Mouse (Mus musculus) kidney, postnatal 0 days (tissue): Measurements from ENCODE around the gene Tmem184b. TPM values are rescaled to one million over a fixed set of nuclear protein-coding genes. Genes with fewer than 3 reads are reported as not detected.

Source experiments
- ATAC-seq: fragments of 200-750 bp; cut with Nextera tagmentation; replicated peaks from 2 replicates; pipeline ENCODE4 v1.8.0; 2017; ENCODE audit warnings: low read depth, moderate number of reproducible peaks, moderate TSS enrichment, moderate library complexity; ENCODE audit not compliant: low FRiP score
- DNase-seq: peaks from one replicate; pipeline ENCODE4 v3.0.0-alpha.2; 2016; ENCODE audit warnings: low spot score
- H3K27ac ChIP-seq: fragments of 300-500 bp; sonication (generic); 2 replicates; pipeline ENCODE4 v1.5.1; 2014; ENCODE audit warnings: mild to moderate bottlenecking
- H3K27me3 ChIP-seq: fragments of 300-500 bp; sonication (generic); 2 replicates; pipeline ENCODE4 v1.6.1; 2014; ENCODE audit warnings: low read length, mixed read lengths; ENCODE audit not compliant: insufficient read depth
- H3K36me3 ChIP-seq: fragments of 300-500 bp; sonication (generic); 2 replicates; pipeline ENCODE4 v1.6.1; 2014; ENCODE audit warnings: low read length, mixed read lengths; ENCODE audit not compliant: insufficient read depth
- H3K4me1 ChIP-seq: fragments of 300-500 bp; sonication (generic); replicated peaks from 2 replicates; pipeline ENCODE4 v1.6.1; 2014; ENCODE audit warnings: antibody characterized with exemption, low read length, mixed read lengths; ENCODE audit not compliant: insufficient read depth
- H3K4me2 ChIP-seq: fragments of 300-500 bp; sonication (generic); 2 replicates; pipeline ENCODE4 v1.6.1; 2014; ENCODE audit warnings: mild to moderate bottlenecking, low read length, moderate library complexity, mixed read lengths
- H3K4me3 ChIP-seq: fragments of 300-500 bp; sonication (generic); replicated peaks from 2 replicates; pipeline ENCODE4 v1.5.1; 2014; ENCODE audit warnings: low read depth, low read length
- H3K9ac ChIP-seq: fragments of 300-500 bp; sonication (generic); 2 replicates; pipeline ENCODE4 v1.6.1; 2014; ENCODE audit warnings: low read depth, low read length
- H3K9me3 ChIP-seq: fragments of 300-500 bp; sonication (generic); replicated peaks from 2 replicates; pipeline ENCODE4 v1.6.1; 2016; ENCODE audit warnings: low read length, inconsistent platforms, mixed read lengths
- CTCF ChIP-seq: IDR thresholded peaks from 2 replicates; pipeline ENCODE4 v1.5.1; 2016; ENCODE audit warnings: antibody characterized with exemption, low read depth, mild to moderate bottlenecking, moderate library complexity
- WGBS: fragments of 180-500 bp; shearing (Covaris S2); extraction: QIAGEN DNeasy Blood & Tissue Kit; methylation state at CpG from one replicate; pipeline ENCODE4 v1.1.7; 2014; 5-methylcytosine and 5-hydroxymethylcytosine counted together
- polyA plus RNA-seq: library from polyadenylated mRNA; unstranded; fragments of >200 nt; fragmentation: Nextera tagmentation; extraction: Ambion mirVana; gene quantifications from 2 replicates; pipeline ENCODE4 v1.2.1, GENCODE M21; 2015

Tmem184b gene
- polyA plus RNA-seq, 1 experiment from 2014 or later = 44.4 TPM

GRCm38 (mm10) chr15:79357974-79358690, 45.2 kb downstream of the Tmem184b start:
- no peak for TF ChIP-seq CTCF
- H3K4me2 ChIP-seq = peak overlapping the region; percentile 68
- H3K36me3 ChIP-seq = peaks cover 13% of the 10 kb centered on the region; the same call in 1 of the 2 replicates
- H3K27me3 ChIP-seq = no peaks in the 10 kb centered on the region
- peak overlapping the region; percentile 32; the same call in 1 of the 2 replicates for H3K4me3 ChIP-seq
- H3K9ac ChIP-seq = no peak overlapping the region
- H3K9me3 ChIP-seq = no peaks in the 10 kb centered on the region
- ATAC-seq (peak; percentile 6; the same call in 1 of the 2 replicates), DNase-seq (peak; percentile 55)
- WGBS = 26% methylated on average over 12 of the region's 12 CpGs
- peaks cover 37% of the 10 kb centered on the region for H3K4me1 ChIP-seq
- peak overlapping the region; percentile 88 for H3K27ac ChIP-seq

- peak; percentile 94 for DNase-seq
- TF ChIP-seq CTCF = peak; percentile 31; the same call in 1 of the 2 replicates
- H3K9ac ChIP-seq = peak overlapping the region; percentile 59
- H3K27me3 ChIP-seq = no peaks in the 10 kb centered on the region
- no peaks in the 10 kb centered on the region for H3K9me3 ChIP-seq
- peaks cover 37% of the 10 kb centered on the region for H3K4me1 ChIP-seq
- ATAC-seq = peak; percentile 80
- H3K4me3 ChIP-seq = peak overlapping the region; percentile 32
- peak overlapping the region; percentile 68 for H3K4me2 ChIP-seq
- under 1% methylated on average over 74 of the region's 77 CpGs for WGBS
- peaks cover 5% of the 10 kb centered on the region; the same call in 1 of the 2 replicates for H3K36me3 ChIP-seq
- H3K27ac ChIP-seq = peak overlapping the region; percentile 88
These were observed 46.1 kb downstream of the Tmem184b start for GRCm38 (mm10) chr15:79357036-79357911.

- no peak for TF ChIP-seq CTCF
- H3K4me3 ChIP-seq = 0 out of 2 replicates have a peak overlapping the region, but pooled peaks have one; percentile 32
- peak overlapping the region; percentile 68 for H3K4me2 ChIP-seq
- H3K27ac ChIP-seq = peak overlapping the region; percentile 88
- H3K4me1 ChIP-seq = peaks cover 41% of the 10 kb centered on the region
- ATAC-seq (no peak), DNase-seq (no peak)
- H3K9me3 ChIP-seq = no peaks in the 10 kb centered on the region
- H3K36me3 ChIP-seq = no peaks in the 10 kb centered on the region
- no peaks in the 10 kb centered on the region for H3K27me3 ChIP-seq
- WGBS = 67% methylated on average over 8 of the region's 8 CpGs
- H3K9ac ChIP-seq = no peak overlapping the region
These were observed 46.9 kb downstream of the Tmem184b start for GRCm38 (mm10) chr15:79356481-79356880.

DNA sequence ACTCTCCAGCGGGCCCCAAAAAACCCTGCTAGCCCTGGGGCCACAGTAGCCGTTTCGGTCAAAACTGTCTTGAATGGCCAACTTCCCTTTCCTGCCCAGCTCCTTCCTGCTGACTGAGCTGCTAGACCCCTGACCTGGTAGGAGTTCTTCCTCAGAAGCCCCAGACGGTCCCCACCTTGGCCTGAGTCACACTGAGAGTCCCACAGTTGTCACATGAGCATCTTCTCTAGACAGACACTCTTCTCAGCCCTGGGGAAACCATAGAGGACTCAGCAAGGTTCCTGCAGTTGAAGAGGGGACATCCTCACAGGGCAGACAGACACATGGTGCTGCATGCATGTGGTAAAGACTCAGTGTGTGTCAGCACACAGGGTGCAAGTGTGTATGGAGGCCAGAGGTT, 48.8 kb downstream of the Tmem184b start:
- Histone ChIP-seq H3K36me3 (no peaks in the 10 kb centered on the region), H3K27ac (no peak overlapping the region), H3K4me3 (no peak overlapping the region), H3K9me3 (no peaks in the 10 kb centered on the region), H3K4me1 (peaks cover 33% of the 10 kb centered on the region), H3K9ac (no peak overlapping the region), H3K4me2 (no peak overlapping the region), H3K27me3 (no peaks in the 10 kb centered on the region)
- TF ChIP-seq CTCF = no peak
- no peak for ATAC-seq
- 79% methylated on average over 4 of the region's 4 CpGs for WGBS
- no peak for DNase-seq

- TF ChIP-seq CTCF = no peak
- Histone ChIP-seq H3K4me3 (no peak overlapping the region), H3K27ac (no peak overlapping the region), H3K36me3 (no peaks in the 10 kb centered on the region), H3K9me3 (no peaks in the 10 kb centered on the region), H3K4me1 (peaks cover 34% of the 10 kb centered on the region), H3K27me3 (no peaks in the 10 kb centered on the region), H3K9ac (no peak overlapping the region), H3K4me2 (no peak overlapping the region)
- WGBS = 93% methylated on average over 5 of the region's 5 CpGs
- ATAC-seq (no peak), DNase-seq (no peak)
These were observed 49.6 kb downstream of the Tmem184b start for GRCm38 (mm10) chr15:79353690-79354305.

DNA sequence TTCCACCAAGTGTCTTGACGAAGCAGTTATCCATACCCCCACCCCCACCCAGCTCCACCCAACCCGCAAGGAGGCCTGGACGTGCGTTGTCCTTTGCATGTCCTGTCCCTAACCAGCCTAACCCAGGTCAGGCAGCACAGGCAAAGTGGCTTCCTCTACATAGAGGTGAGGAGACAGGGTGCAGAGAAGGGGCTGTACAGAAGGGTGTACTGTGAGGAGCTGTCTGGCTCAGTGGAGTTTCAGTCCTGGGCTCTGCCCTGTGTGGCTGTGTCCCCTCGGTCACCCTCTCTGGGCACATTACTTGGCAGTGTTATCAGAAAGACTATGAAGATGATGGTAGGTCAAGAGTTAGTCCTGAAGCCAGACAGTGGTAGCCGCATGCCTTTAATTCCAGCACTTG, 50.9 kb downstream of the Tmem184b start:
- no peak for TF ChIP-seq CTCF
- 76% methylated on average over 6 of the region's 6 CpGs for WGBS
- DNase-seq (no peak), ATAC-seq (no peak)
- Histone ChIP-seq H3K27me3 (no peaks in the 10 kb centered on the region), H3K4me3 (no peak overlapping the region), H3K27ac (no peak overlapping the region), H3K9me3 (no peaks in the 10 kb centered on the region), H3K36me3 (no peaks in the 10 kb centered on the region), H3K9ac (no peak overlapping the region), H3K4me2 (no peak overlapping the region), H3K4me1 (peaks cover 24% of the 10 kb centered on the region; the same call in 1 of the 2 replicates)
